Mouse (Mus musculus): ENCODE measurements around the gene Ctu2. TPM values are rescaled to one million over a fixed set of nuclear protein-coding genes. Genes with fewer than 3 reads are reported as not detected.

Gene Ctu2
- total RNA-seq, 2 experiments from 2014 or later = 7.6 to 8.6 TPM

GRCm38 (mm10) chr8:122526084-122526483 lies 50.1 kb downstream of the Ctu2 start:
- no peak for DNase-seq
- intact Hi-C loops (cut with DNase I; ENCODE audit: low total_unique reads) = no loop called here

GRCm38 (mm10) chr8:122526526-122527170 lies 50.7 kb downstream of the Ctu2 start:
- intact Hi-C loops (cut with DNase I; ENCODE audit: low total_unique reads) = no loop called here
- no peak for DNase-seq

- DNase-seq = no peak
These were observed 52.0 kb downstream of the Ctu2 start for GRCm38 (mm10) chr8:122527937-122528336.

DNA sequence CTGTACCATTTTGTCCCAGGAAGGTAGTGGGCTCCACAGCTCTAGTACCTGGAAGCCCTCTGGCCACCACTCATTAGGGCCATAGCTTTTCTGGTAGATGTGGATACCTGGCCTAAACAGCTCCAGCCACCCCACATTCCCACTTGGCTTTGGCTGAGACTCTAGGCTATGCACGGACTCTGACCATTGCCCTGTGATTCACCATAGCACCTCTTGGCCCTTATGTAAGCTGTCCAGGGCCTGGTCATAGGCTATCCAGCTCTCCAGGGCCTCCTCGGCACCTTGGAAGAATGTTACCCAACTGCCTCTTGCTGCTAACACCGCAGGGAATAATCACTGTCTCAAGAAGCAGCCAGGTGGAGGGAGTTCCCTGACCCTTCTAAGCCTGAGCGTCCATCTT lies 53.2 kb downstream of the Ctu2 start:
- intact Hi-C loops (cut with DNase I; ENCODE audit: low total_unique reads) = no loop called here
- no peak for DNase-seq

More at GRCm38 (mm10) chr8:122527937-122528336, 52.0 kb downstream of the Ctu2 start:
- intact Hi-C loops (cut with DNase I; ENCODE audit: low total_unique reads) = no loop called here

GRCm38 (mm10) chr8:122531312-122531711 lies 55.4 kb downstream of the Ctu2 start:
- intact Hi-C loops (cut with DNase I; ENCODE audit: low total_unique reads) = no loop called here
- no peak for DNase-seq

Small RNAs within 50 kb of the gene (microRNA-seq; reads per million reads assigned to microRNA genes)
- gene Gm24366 = 0 reads per million in 2 experiments

Other genes starting within 250 kb of the Ctu2 start
- gene Zfpm1, start 194.0 kb upstream of the Ctu2 start, total RNA-seq (2021) = 1 to 10 TPM; 8.4 to 8.6 TPM
- gene Trhr2, start 115.4 kb upstream of the Ctu2 start, total RNA-seq (2021) = not detected
- gene Zc3h18, start 99.5 kb upstream of the Ctu2 start, total RNA-seq (2021) = 10 to 100 TPM; 21.6 to 23.5 TPM
- not detected for gene Il17c, start 54.1 kb upstream of the Ctu2 start, total RNA-seq (2021)
- gene Cyba, start 43.2 kb upstream of the Ctu2 start, total RNA-seq (2021) = 10 to 100 TPM; 15.3 to 18.6 TPM
- gene Mvd, start 32.7 kb upstream of the Ctu2 start, total RNA-seq (2021) = 1 to 10 TPM; 5.6 to 7.8 TPM
- 1 to 10 TPM; 3.1 to 4.1 TPM for gene Snai3, start 15.4 kb upstream of the Ctu2 start, total RNA-seq (2021)
- gene Rnf166, start 79 bp upstream of the Ctu2 start, total RNA-seq (2021) = 10 to 100 TPM; 23.9 to 28.7 TPM
- 10 to 100 TPM; 15.1 to 15.4 TPM for gene Piezo1, start 75.2 kb downstream of the Ctu2 start, total RNA-seq (2021)
- 1 to 10 TPM; 1.8 to 3.0 TPM for gene Cdt1, start 91.9 kb downstream of the Ctu2 start, total RNA-seq (2021)
- gene Aprt, start 100.8 kb downstream of the Ctu2 start, total RNA-seq (2021) = 10 to 100 TPM; 40.1 to 44.1 TPM
- gene Galns, start 135.3 kb downstream of the Ctu2 start, total RNA-seq (2021) = 1 to 10 TPM; 2.9 to 3.6 TPM
- gene Trappc2l, start 135.5 kb downstream of the Ctu2 start, total RNA-seq (2021) = 10 to 100 TPM; 47.5 TPM
- not detected for gene Pabpn1l, start 146.6 kb downstream of the Ctu2 start, total RNA-seq (2021)
- 10 to 100 TPM; 19.5 to 23.2 TPM for gene Cbfa2t3, start 223.0 kb downstream of the Ctu2 start, total RNA-seq (2021)